Mouse (Mus musculus): ENCODE results near the gene Kcnh1.

DNA sequence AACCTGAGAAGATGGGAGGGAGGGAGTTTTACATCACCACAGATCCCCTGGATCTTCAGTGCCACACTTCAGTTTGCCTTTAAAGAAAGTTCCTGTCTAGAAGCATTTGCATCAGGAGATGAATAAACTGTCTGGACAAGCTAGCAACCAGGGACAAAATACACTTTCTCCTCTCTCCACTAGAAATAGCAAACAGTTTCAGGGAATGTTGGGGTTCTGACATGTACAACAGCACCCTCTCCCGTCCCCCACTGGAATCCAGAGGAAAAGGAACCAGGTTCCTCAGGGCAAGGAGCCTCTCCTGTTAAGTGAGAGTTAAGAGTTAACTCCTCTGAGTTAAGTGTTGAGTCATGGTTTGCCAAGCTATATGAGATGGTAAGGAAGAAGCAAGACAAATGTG, 356.3 kb downstream of the Kcnh1 start:
- TF ChIP-seq EP300 (IDR thresholded peaks at IDR 0.05; ENCODE audit: low read depth) (no peak), CTCF (IDR thresholded peaks at IDR 0.05; ENCODE audit: low read depth) (no peak)

Measured in liver, embryonic 14.5 days (tissue).